Mouse (Mus musculus) kidney, adult 2 months (tissue): Measurements from ENCODE around the gene Zfp719. TPM values are rescaled to one million over a fixed set of nuclear protein-coding genes. Genes with fewer than 3 reads are reported as not detected.

Source experiments
- DNase-seq: peaks from one replicate; pipeline ENCODE4 v3.0.0; 2021
- H3K27ac ChIP-seq: fragments of 200-500 bp; 2 replicates; pipeline ENCODE4 v1.5.1; 2012; ENCODE audit warnings: low read depth, low read length, control low read depth, inconsistent platforms; ENCODE audit not compliant: insufficient read depth
- H3K27me3 ChIP-seq: fragments of 200-500 bp; replicated peaks from 2 replicates; pipeline ENCODE4 v1.6.1; 2012; ENCODE audit warnings: mild to moderate bottlenecking, moderate library complexity, low read length, inconsistent platforms; ENCODE audit not compliant: control insufficient read depth, insufficient read depth
- H3K36me3 ChIP-seq: fragments of 200-500 bp; 2 replicates; pipeline ENCODE4 v1.6.1; 2012; ENCODE audit warnings: mild to moderate bottlenecking, moderate library complexity, low read length, inconsistent platforms; ENCODE audit not compliant: control insufficient read depth, insufficient read depth
- H3K4me1 ChIP-seq: fragments of 200-500 bp; 2 replicates; pipeline ENCODE4 v1.6.1; 2011; ENCODE audit warnings: low read length; ENCODE audit not compliant: control insufficient read depth, insufficient read depth
- H3K4me3 ChIP-seq: fragments of 200-500 bp; 2 replicates; pipeline ENCODE4 v1.5.1; 2011; ENCODE audit warnings: mild to moderate bottlenecking, low read depth, low read length, control low read depth; ENCODE audit not compliant: insufficient read depth
- CTCF ChIP-seq: fragments of 200-500 bp; conservative IDR thresholded peaks from 2 replicates; pipeline ENCODE4 v1.5.1; 2011; ENCODE audit warnings: low read depth, mild to moderate bottlenecking, control low read depth, low read length, moderate library complexity, mixed read lengths; ENCODE audit not compliant: insufficient read depth, insufficient read length
- POLR2A ChIP-seq: fragments of 200-500 bp; IDR thresholded peaks from one replicate; pipeline ENCODE4 v1.6.1; 2011; ENCODE audit warnings: low read depth, low read length, control low read depth
- WGBS: fragments of 180-500 bp; shearing (Covaris S2); methylation state at CpG from one replicate; pipeline ENCODE4 v1.1.7; 2018; 5-methylcytosine and 5-hydroxymethylcytosine counted together
- polyA plus RNA-seq: library from polyadenylated mRNA; depleted of rRNA; stranded (reverse); fragments of >200 nt; gene quantifications from 2 replicates; pipeline ENCODE4 v1.2.3, GENCODE M21; 2012

Zfp719 gene
- polyA plus RNA-seq, 1 experiment: 2.1 TPM

GRCm38 (mm10) chr7:43547666-43548065 lies 31.7 kb upstream of the Zfp719 start:
- Histone ChIP-seq H3K4me1 (no peaks in the 10 kb centered on the region), H3K4me3 (no peak overlapping the region), H3K36me3 (no peaks in the 10 kb centered on the region), H3K27me3 (no peaks in the 10 kb centered on the region), H3K27ac (no peak overlapping the region)
- TF ChIP-seq POLR2A: no peak
- TF ChIP-seq CTCF: no peak
- no peak for DNase-seq
- 55% methylated on average over 5 of the region's 5 CpGs for WGBS

DNA sequence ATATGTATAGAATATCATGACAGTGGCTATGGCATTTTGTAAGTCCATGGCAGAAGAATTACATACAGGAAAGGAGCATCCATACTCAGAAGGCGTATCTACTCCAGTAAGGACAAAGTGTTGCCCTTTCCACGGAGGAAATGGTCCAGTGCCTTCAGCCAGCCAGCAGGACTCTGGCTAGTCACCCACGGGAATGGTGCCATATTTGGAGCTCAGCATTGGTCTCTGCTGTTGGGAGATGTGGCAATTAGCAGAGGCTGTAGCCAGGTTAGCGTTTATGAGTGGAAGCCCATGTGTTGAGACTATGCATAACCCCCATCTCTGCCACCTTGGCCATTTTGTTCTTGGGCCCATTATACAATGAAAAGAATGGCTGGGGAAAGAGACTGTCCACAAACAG lies 31.2 kb upstream of the Zfp719 start:
- Histone ChIP-seq H3K27me3 (no peaks in the 10 kb centered on the region), H3K27ac (no peak overlapping the region), H3K36me3 (no peaks in the 10 kb centered on the region), H3K4me1 (no peaks in the 10 kb centered on the region), H3K4me3 (no peak overlapping the region)
- 63% methylated on average over 4 of the region's 4 CpGs for WGBS
- TF ChIP-seq CTCF (no peak), POLR2A (no peak)
- no peak for DNase-seq

DNA sequence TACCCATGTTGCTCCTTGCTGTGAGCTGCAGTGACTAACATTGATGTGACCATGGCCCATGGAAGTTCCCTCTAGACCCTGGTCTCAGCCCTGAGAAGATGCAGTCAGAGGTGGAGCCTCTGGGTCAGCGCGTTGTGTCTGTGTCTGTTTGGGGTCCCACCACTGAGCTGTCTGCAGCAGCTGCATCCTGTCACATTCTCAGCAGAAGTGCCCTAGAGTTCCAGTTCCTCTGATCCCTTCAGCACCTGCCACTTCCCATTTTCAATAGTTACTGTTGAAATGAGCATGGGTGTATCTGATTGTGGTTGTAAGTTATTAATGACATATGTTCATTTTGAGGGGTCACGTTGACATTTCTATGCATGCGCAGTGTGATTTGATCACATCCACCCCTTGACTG lies 26.3 kb upstream of the Zfp719 start:
- H3K4me1 ChIP-seq: no peaks in the 10 kb centered on the region
- TF ChIP-seq CTCF: no peak
- TF ChIP-seq POLR2A: no peak
- H3K27me3 ChIP-seq: no peaks in the 10 kb centered on the region
- H3K4me3 ChIP-seq: no peak overlapping the region
- 72% methylated on average over 4 of the region's 4 CpGs for WGBS
- H3K27ac ChIP-seq: no peak overlapping the region
- no peak for DNase-seq
- no peaks in the 10 kb centered on the region for H3K36me3 ChIP-seq

- no peaks in the 10 kb centered on the region for H3K27me3 ChIP-seq
- H3K27ac ChIP-seq: no peak overlapping the region
- DNase-seq: no peak
- no peak overlapping the region for H3K4me3 ChIP-seq
- no peaks in the 10 kb centered on the region for H3K36me3 ChIP-seq
- no peaks in the 10 kb centered on the region for H3K4me1 ChIP-seq
- no peak for TF ChIP-seq POLR2A
- no peak for TF ChIP-seq CTCF
- 31% methylated on average over 3 of the region's 3 CpGs for WGBS
These were observed 24.9 kb upstream of the Zfp719 start for GRCm38 (mm10) chr7:43554550-43554949.

DNA sequence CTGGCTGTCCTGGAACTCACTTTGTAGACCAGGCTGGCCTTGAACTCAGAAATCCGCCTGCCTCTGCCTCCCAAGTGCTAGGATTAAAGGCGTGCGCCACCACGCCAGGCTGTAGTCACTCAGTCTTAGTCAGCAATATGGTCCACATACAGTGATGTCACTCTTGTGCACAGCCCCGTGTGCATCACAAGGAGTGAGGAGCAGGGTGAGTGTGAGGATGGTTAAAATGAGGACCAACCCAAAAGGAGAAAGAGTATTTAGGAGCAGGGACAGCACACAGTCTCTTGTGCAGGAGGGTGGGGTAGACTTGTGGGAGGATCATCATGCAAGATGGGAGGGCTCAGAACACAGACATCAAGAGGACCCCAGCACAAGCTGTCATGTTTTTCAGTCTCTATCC lies 24.1 kb upstream of the Zfp719 start:
- 82% methylated on average over 5 of the region's 5 CpGs for WGBS
- TF ChIP-seq POLR2A (no peak), CTCF (no peak)
- Histone ChIP-seq H3K4me1 (no peaks in the 10 kb centered on the region), H3K27me3 (no peaks in the 10 kb centered on the region), H3K4me3 (no peak overlapping the region), H3K27ac (no peak overlapping the region), H3K36me3 (no peaks in the 10 kb centered on the region)
- DNase-seq: no peak

DNA sequence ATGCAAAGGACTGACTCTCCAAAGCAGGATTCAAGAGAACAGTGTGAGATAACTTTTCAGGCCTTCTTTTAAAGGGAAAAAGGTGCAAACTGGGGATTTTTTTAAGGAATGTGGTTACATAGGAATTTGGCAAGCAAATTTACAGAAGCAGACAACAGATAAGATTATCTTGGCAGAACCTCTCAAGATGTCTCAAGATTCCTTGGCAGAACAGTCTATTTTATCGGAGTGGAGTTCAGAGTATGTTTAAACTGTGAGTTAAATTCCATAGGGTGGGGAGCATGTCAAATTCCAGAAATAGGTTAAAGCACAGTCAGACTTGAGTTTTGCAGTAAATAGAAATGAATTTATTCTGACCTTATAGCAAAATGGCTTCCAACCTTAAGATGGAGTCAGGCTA lies 22.5 kb upstream of the Zfp719 start:
- DNase-seq: no peak
- Histone ChIP-seq H3K27me3 (no peaks in the 10 kb centered on the region), H3K4me3 (no peak overlapping the region), H3K27ac (no peak overlapping the region), H3K36me3 (no peaks in the 10 kb centered on the region), H3K4me1 (no peaks in the 10 kb centered on the region)
- 80% methylated on average over 1 of the region's 1 CpGs for WGBS
- TF ChIP-seq POLR2A (no peak), CTCF (no peak)

DNA sequence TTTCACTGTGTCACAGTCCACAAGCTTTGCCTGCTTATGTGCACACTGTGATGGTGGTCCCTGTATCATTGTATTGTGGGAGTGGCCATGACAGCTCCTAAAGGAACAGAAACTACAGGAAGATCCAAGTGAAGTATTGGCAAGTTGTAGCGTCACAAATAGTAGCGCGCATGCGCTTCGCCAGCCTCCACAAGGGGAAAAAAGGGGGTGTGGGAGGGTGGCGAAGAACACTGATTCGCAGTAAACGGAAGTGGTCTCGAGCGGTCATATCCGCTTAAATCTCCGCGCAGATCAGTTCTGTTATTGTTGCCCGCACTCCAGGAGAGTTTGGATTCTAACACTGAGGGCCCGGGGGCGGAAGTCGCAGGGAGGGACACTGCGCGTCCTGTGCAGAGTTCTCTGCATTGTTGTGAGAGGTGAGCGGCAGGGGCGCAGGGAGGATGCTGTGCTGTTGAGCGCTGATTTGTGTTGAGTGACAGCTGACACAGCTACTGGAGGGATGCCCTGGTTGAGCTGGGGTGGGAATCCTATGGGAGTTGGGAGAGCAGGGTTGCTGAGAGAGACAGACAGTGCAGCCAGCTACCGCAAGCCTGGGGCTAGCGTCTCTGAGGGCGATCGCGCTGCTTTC lies 17.3 kb upstream of the Zfp719 start, which contains the start of gene Zfp658:
Gene Zfp658 (plus strand): TSS at position 251 of the 628 bp plus-strand sequence.
- DNase-seq: peak; percentile 90
- H3K4me3 ChIP-seq: peak within 1 kb of the TSS; percentile 72
- no peaks in the 10 kb centered on the region; the same call in 1 of the 2 replicates for H3K4me1 ChIP-seq
- H3K27me3 ChIP-seq: no peaks in the 10 kb centered on the region
- WGBS: under 1% methylated on average over 27 of the region's 27 CpGs
- no peaks in the 10 kb centered on the region for H3K36me3 ChIP-seq
- no peak for TF ChIP-seq POLR2A
- TF ChIP-seq CTCF: no peak
- H3K27ac ChIP-seq: no peak within 1 kb of the TSS
